Mouse (Mus musculus) NIH3T3 (cell line): Measurements from ENCODE around the gene Cenpk.
"Not testable (repeated sequence)": the region's sequence is repeated elsewhere in the genome, so short reads cannot be mapped to it uniquely, and the experiment has no call there.

Source experiments
- DNase-seq: peaks from one replicate; pipeline ENCODE4 v3.0.0-alpha.2; 2012; ENCODE audit warnings: low read depth

The Cenpk gene

GRCm38 (mm10) chr13:104228384-104229066, at the start of gene Cenpk, which contains the start of gene Ppwd1:
TSS of gene Cenpk (plus strand) at chr13:104228611.
TSS of gene Ppwd1 (minus strand) at chr13:104228843.
- peak; percentile 97 for DNase-seq

GRCm38 (mm10) chr13:104178650-104179121, 49.7 kb upstream of the Cenpk start, which contains the start of gene Trim23:
TSS of gene Trim23 (plus strand) at chr13:104178797.
- peak; percentile 99 for DNase-seq

GRCm38 (mm10) chr13:104179176-104179888, 49.1 kb upstream of the Cenpk start:
- DNase-seq = no peak

- no peak for DNase-seq
These were observed 41.1 kb upstream of the Cenpk start for GRCm38 (mm10) chr13:104187357-104187756.

- not testable (repeated sequence) for DNase-seq
These were observed 32.5 kb upstream of the Cenpk start for GRCm38 (mm10) chr13:104195891-104196290.

GRCm38 (mm10) chr13:104204313-104204712, 24.1 kb upstream of the Cenpk start:
- DNase-seq = peak; percentile 10

- DNase-seq = no peak
These were observed 933 bp upstream of the Cenpk start for GRCm38 (mm10) chr13:104227478-104227877.

GRCm38 (mm10) chr13:104229181-104229580, 770 bp downstream of the Cenpk start:
- DNase-seq = no peak

GRCm38 (mm10) chr13:104258997-104259396, 30.6 kb downstream of the Cenpk start:
- no peak for DNase-seq

- DNase-seq = peak; percentile 66
These were observed 56.6 kb downstream of the Cenpk start for GRCm38 (mm10) chr13:104285031-104285431.

- peak; percentile 45 for DNase-seq
These were observed 57.4 kb downstream of the Cenpk start for GRCm38 (mm10) chr13:104285737-104286311.

- DNase-seq = peak; percentile 31
These were observed 57.9 kb downstream of the Cenpk start for GRCm38 (mm10) chr13:104286336-104286735.

- DNase-seq = peak; percentile 96
These were observed 58.5 kb downstream of the Cenpk start for GRCm38 (mm10) chr13:104286897-104287309.

- peak; percentile 55 for DNase-seq
These were observed 59.2 kb downstream of the Cenpk start, which contains the start of gene Adamts6 for GRCm38 (mm10) chr13:104287366-104288225. TSS of gene Adamts6 (plus strand) at chr13:104287835.

GRCm38 (mm10) chr13:104288226-104288859, 59.9 kb downstream of the Cenpk start:
- peak; percentile 85 for DNase-seq

GRCm38 (mm10) chr13:104289176-104289575, 60.8 kb downstream of the Cenpk start:
- DNase-seq = no peak

- peak; percentile 15 for DNase-seq
These were observed 67.1 kb downstream of the Cenpk start for GRCm38 (mm10) chr13:104295472-104295871.
